Mouse (Mus musculus) limb, embryonic 12.5 days (tissue): ENCODE data around the gene Gm4559. TPM values are rescaled to one million over a fixed set of nuclear protein-coding genes. Genes with fewer than 3 reads are reported as not detected.
"Not testable (repeated sequence)": the region's sequence is repeated elsewhere in the genome, so short reads cannot be mapped to it uniquely, and the experiment has no call there.

Source experiments
- ATAC-seq: fragments of 200-750 bp; cut with Nextera tagmentation; 2 replicates; pipeline ENCODE4 v1.8.0; 2017; ENCODE audit warnings: low read depth, moderate TSS enrichment; ENCODE audit not compliant: insufficient number of reproducible peaks, insufficient read depth, low FRiP score, low TSS enrichment
- H3K27ac ChIP-seq: fragments of 300-500 bp; sonication (generic); 2 replicates; pipeline ENCODE4 v1.5.1; 2016; ENCODE audit warnings: mild to moderate bottlenecking, moderate library complexity
- H3K27me3 ChIP-seq: fragments of 300-500 bp; sonication (generic); 2 replicates; pipeline ENCODE4 v1.6.1; 2016; ENCODE audit warnings: mild to moderate bottlenecking, moderate library complexity
- H3K36me3 ChIP-seq: fragments of 300-500 bp; sonication (generic); 2 replicates; pipeline ENCODE4 v1.6.1; 2016; ENCODE audit warnings: mild to moderate bottlenecking, moderate library complexity
- H3K4me1 ChIP-seq: fragments of 300-500 bp; sonication (generic); replicated peaks from 2 replicates; pipeline ENCODE4 v1.6.1; 2016
- H3K4me2 ChIP-seq: fragments of 300-500 bp; sonication (generic); 2 replicates; pipeline ENCODE4 v1.6.1; 2016; ENCODE audit warnings: mild to moderate bottlenecking, moderate library complexity
- H3K4me3 ChIP-seq: fragments of 300-500 bp; sonication (generic); replicated peaks from 2 replicates; pipeline ENCODE4 v1.5.1; 2016; ENCODE audit warnings: mild to moderate bottlenecking
- H3K9ac ChIP-seq: fragments of 300-500 bp; sonication (generic); replicated peaks from 2 replicates; pipeline ENCODE4 v1.6.1; 2016; ENCODE audit warnings: mild to moderate bottlenecking, moderate library complexity
- H3K9me3 ChIP-seq: fragments of 300-500 bp; sonication (generic); 2 replicates; pipeline ENCODE4 v1.6.1; 2016; ENCODE audit warnings: mild to moderate bottlenecking, moderate library complexity
- WGBS: fragments of 180-500 bp; shearing (Covaris S2); methylation state at CpG from one replicate; pipeline ENCODE4 v1.1.7; 2016; 5-methylcytosine and 5-hydroxymethylcytosine counted together
- polyA plus RNA-seq: library from polyadenylated mRNA; unstranded; fragments of >200 nt; fragmentation: Nextera tagmentation; extraction: Ambion mirVana; gene quantifications from 2 replicates; pipeline ENCODE4 v1.2.1, GENCODE M21; 2016

Gene Gm4559
- polyA plus RNA-seq, 1 experiment from 2014 or later: not detected

GRCm38 (mm10) chr7:142258254-142258653 is 15.9 kb downstream of the Gm4559 start, which contains the start of gene Gm2431:
Gm2431 (minus strand) TSS chr7:142258354.
- not testable (repeated sequence) for H3K4me1 ChIP-seq, H3K4me2 ChIP-seq, ATAC-seq, H3K27ac ChIP-seq, H3K36me3 ChIP-seq, H3K27me3 ChIP-seq, H3K4me3 ChIP-seq, H3K9me3 ChIP-seq, H3K9ac ChIP-seq
- WGBS: 50% methylated on average over 1 of the region's 1 CpGs

- Histone ChIP-seq H3K36me3 (no peaks in the 10 kb centered on the region), H3K4me3 (no peak overlapping the region), H3K4me1 (no peaks in the 10 kb centered on the region), H3K27ac (no peak overlapping the region), H3K4me2 (no peak overlapping the region), H3K9ac (no peak overlapping the region), H3K27me3 (0 out of 2 replicates have a peak, but pooled peaks cover 11% of the 10 kb centered on the region), H3K9me3 (no peaks in the 10 kb centered on the region)
- WGBS: 0% methylated on average over 2 of the region's 2 CpGs
- no peak for ATAC-seq
Observed at GRCm38 (mm10) chr7:142255517-142255916, 18.6 kb downstream of the Gm4559 start.

- no peak overlapping the region for H3K4me3 ChIP-seq
- no peaks in the 10 kb centered on the region for H3K36me3 ChIP-seq
- no peaks in the 10 kb centered on the region for H3K9me3 ChIP-seq
- 0% methylated on average over 1 of the region's 1 CpGs for WGBS
- 0 out of 2 replicates have a peak, but pooled peaks cover 4% of the 10 kb centered on the region for H3K27me3 ChIP-seq
- no peak for ATAC-seq
- H3K27ac ChIP-seq: no peak overlapping the region
- H3K9ac ChIP-seq: no peak overlapping the region
- no peaks in the 10 kb centered on the region for H3K4me1 ChIP-seq
- H3K4me2 ChIP-seq: no peak overlapping the region
Observed at GRCm38 (mm10) chr7:142249824-142250223, 24.3 kb downstream of the Gm4559 start.

GRCm38 (mm10) chr7:142240978-142241377 is 33.2 kb downstream of the Gm4559 start, which contains the start of gene Gm40460:
Gm40460 (minus strand) TSS chr7:142241078.
- H3K4me2 ChIP-seq: no peak within 1 kb of the TSS
- H3K9ac ChIP-seq: no peak within 1 kb of the TSS
- no peak for ATAC-seq
- H3K9me3 ChIP-seq: 0 out of 2 replicates have a peak, but pooled peaks cover under 1% of the 10 kb centered on the region
- no peak within 1 kb of the TSS for H3K27ac ChIP-seq
- no peaks in the 10 kb centered on the region for H3K4me1 ChIP-seq
- 26% methylated on average over 2 of the region's 2 CpGs for whole genome bisulfite sequencing
- no peaks in the 10 kb centered on the region for H3K36me3 ChIP-seq
- no peak within 1 kb of the TSS for H3K4me3 ChIP-seq
- H3K27me3 ChIP-seq: no peaks in the 10 kb centered on the region

- WGBS: 38% methylated on average over 1 of the region's 1 CpGs
- Histone ChIP-seq H3K27me3 (no peaks in the 10 kb centered on the region), H3K9ac (no peak overlapping the region)
Observed at GRCm38 (mm10) chr7:142231540-142231939, 42.6 kb downstream of the Gm4559 start.

GRCm38 (mm10) chr7:142229871-142230270 is 44.3 kb downstream of the Gm4559 start, which contains the start of gene Krtap5-5:
Krtap5-5 (minus strand) TSS chr7:142229971.
- not testable (repeated sequence) for ATAC-seq, H3K27me3 ChIP-seq, H3K4me3 ChIP-seq, H3K27ac ChIP-seq, H3K4me2 ChIP-seq, H3K36me3 ChIP-seq, H3K4me1 ChIP-seq, H3K9me3 ChIP-seq, H3K9ac ChIP-seq
- 49% methylated on average over 3 of the region's 3 CpGs for WGBS

More at GRCm38 (mm10) chr7:142231540-142231939, 42.6 kb downstream of the Gm4559 start:
- Histone ChIP-seq H3K9me3 (0 out of 2 replicates have a peak, but pooled peaks cover 5% of the 10 kb centered on the region), H3K4me2 (no peak overlapping the region), H3K36me3 (no peaks in the 10 kb centered on the region), H3K4me1 (0 out of 2 replicates have a peak, but pooled peaks cover 7% of the 10 kb centered on the region), H3K27ac (no peak overlapping the region), H3K4me3 (no peak overlapping the region)
- no peak for ATAC-seq

- Histone ChIP-seq H3K4me3 (no peak overlapping the region), H3K27ac (no peak overlapping the region), H3K9ac (no peak overlapping the region), H3K9me3 (no peaks in the 10 kb centered on the region), H3K27me3 (no peaks in the 10 kb centered on the region), H3K36me3 (no peaks in the 10 kb centered on the region), H3K4me1 (0 out of 2 replicates have a peak, but pooled peaks cover 8% of the 10 kb centered on the region), H3K4me2 (no peak overlapping the region)
- no peak for ATAC-seq
- WGBS: 43% methylated on average over 2 of the region's 2 CpGs
Observed at GRCm38 (mm10) chr7:142224518-142224917, 49.6 kb downstream of the Gm4559 start.

Other genes starting within 250 kb of the Gm4559 start
- 62.2 and 64.1 TPM in 2 replicates for gene Mob2, start 213.3 kb downstream of the Gm4559 start, polyA plus RNA-seq
- 0.88 and 1.0 TPM in 2 replicates for gene Dusp8, start 178.5 kb downstream of the Gm4559 start, polyA plus RNA-seq
- not detected in 2 replicates for gene Gm45618, start 153.6 kb downstream of the Gm4559 start, polyA plus RNA-seq
- gene Gm39115, start 138.3 kb downstream of the Gm4559 start, polyA plus RNA-seq: not detected in 2 replicates
- gene Gm45337, start 129.8 kb downstream of the Gm4559 start, polyA plus RNA-seq: not detected in 2 replicates
- gene Gm29735, start 117.2 kb downstream of the Gm4559 start, polyA plus RNA-seq: not detected in 2 replicates
- gene Gm4553, start 108.6 kb downstream of the Gm4559 start, polyA plus RNA-seq: not detected in 2 replicates
- gene Krtap5-2, start 98.4 kb downstream of the Gm4559 start, polyA plus RNA-seq: not detected in 2 replicates
- not detected in 2 replicates for gene Gm10153, start 84.0 kb downstream of the Gm4559 start, polyA plus RNA-seq
- not detected in 2 replicates for gene Krtap5-3, start 73.0 kb downstream of the Gm4559 start, polyA plus RNA-seq
- gene Gm7579, start 62.5 kb downstream of the Gm4559 start, polyA plus RNA-seq: not detected in 2 replicates
- gene Krtap5-5, start 44.4 kb downstream of the Gm4559 start, polyA plus RNA-seq: not detected in 2 replicates
- not detected in 2 replicates for gene Gm40460, start 33.3 kb downstream of the Gm4559 start, polyA plus RNA-seq
- not detected in 2 replicates for gene Gm2431, start 16.0 kb downstream of the Gm4559 start, polyA plus RNA-seq
- not detected in 2 replicates for gene Krtap5-1, start 22.8 kb upstream of the Gm4559 start, polyA plus RNA-seq
- not detected in 2 replicates for gene Krtap5-4, start 29.2 kb upstream of the Gm4559 start, polyA plus RNA-seq
- gene Ifitm10, start 99.4 kb upstream of the Gm4559 start, polyA plus RNA-seq: 0.27 and 0.33 TPM in 2 replicates
- 0.63 and 3.4 TPM in 2 replicates for gene Gm49369, start 108.3 kb upstream of the Gm4559 start, polyA plus RNA-seq
- gene Ctsd, start 113.7 kb upstream of the Gm4559 start, polyA plus RNA-seq: 135 and 145 TPM in 2 replicates
- 0.60 TPM in 1 of 2 replicates, not detected in the other for gene Syt8, start 160.5 kb upstream of the Gm4559 start, polyA plus RNA-seq
- gene Tnni2, start 167.4 kb upstream of the Gm4559 start, polyA plus RNA-seq: 14.4 and 15.3 TPM in 2 replicates
- 30.2 and 30.3 TPM in 2 replicates for gene Lsp1, start 186.4 kb upstream of the Gm4559 start, polyA plus RNA-seq
- 14.3 and 17.3 TPM in 2 replicates for gene Tnnt3, start 224.5 kb upstream of the Gm4559 start, polyA plus RNA-seq